Mouse (Mus musculus) MEL-GATA-1-ER (cell line): Measurements from ENCODE around the gene Hpgd.
"Not testable (repeated sequence)": the region's sequence is repeated elsewhere in the genome, so short reads cannot be mapped to it uniquely, and the experiment has no call there.

Experiments used
- DNase-seq: peaks from one replicate; pipeline ENCODE4 v3.0.0-alpha.2; 2012; ENCODE audit warnings: low read depth; ENCODE audit errors: extremely low read depth

The Hpgd gene

DNA sequence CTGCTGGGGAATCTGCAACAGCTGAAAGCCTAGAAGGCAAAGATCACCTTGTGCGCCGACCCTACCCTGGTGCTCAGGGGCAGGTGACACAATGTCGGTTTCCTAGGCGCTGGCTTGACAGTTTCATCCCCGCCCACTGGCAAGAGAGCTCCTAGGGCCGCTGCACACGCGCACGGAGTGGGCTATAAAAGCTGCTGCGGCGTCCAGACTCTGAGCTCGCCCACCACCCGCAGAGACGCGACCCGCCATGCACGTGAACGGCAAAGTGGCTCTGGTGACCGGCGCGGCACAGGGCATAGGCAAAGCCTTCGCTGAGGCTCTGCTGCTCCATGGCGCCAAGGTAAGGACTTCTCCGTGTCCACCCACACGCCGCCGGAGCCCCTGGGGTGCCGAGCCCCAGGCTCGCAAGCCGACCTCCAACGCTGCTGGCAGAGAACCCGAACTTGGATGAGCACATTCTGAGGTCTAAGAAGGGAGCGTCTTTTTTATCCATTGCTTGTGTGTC lies at the start of gene Hpgd:
Gene Hpgd, plus strand, starts transcription at position 213 of the 505 bp plus-strand sequence.
- DNase-seq = no peak

DNA sequence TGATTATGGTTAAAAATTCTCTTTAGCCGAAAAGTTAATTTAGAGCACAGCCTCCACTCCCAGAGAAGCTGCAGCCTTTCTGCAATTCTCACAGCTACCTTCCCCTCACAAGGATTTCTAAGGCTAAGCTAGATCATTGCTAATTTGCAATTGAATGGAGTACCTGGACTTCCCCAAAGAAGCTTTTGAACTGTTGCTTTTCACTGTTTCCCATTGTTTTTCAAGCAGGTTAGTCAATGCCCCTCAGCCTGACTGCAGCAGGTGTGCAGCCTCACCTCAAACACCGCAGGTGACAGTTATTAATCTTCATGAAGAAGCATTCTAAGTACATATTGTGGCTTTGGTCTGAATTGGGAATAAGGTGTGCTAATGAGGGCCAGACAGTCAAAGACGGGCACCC lies 42.7 kb upstream of the Hpgd start:
- not testable (repeated sequence) for DNase-seq

DNA sequence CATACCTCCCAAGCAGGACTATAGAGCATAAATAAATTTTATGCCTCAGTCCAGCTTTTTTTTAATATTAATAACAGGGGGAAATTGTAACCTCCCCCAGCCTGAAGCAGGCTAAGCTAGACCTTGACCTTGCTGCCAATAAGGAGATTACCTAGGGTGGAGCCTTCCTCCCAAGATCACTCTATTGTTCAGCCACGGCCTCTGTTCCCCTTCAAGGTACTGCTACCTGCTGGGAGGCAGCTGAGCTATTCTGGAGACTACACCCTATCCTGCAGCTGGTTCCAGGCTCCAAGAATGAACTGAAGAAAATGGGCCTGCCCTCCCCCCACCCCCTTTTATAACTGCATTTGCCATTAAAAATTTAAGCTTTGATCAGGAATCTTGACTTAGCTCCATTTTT lies 42.1 kb upstream of the Hpgd start:
- DNase-seq = no peak

GRCm38 (mm10) chr8:56261190-56261589 lies 33.2 kb upstream of the Hpgd start:
- no peak for DNase-seq

DNA sequence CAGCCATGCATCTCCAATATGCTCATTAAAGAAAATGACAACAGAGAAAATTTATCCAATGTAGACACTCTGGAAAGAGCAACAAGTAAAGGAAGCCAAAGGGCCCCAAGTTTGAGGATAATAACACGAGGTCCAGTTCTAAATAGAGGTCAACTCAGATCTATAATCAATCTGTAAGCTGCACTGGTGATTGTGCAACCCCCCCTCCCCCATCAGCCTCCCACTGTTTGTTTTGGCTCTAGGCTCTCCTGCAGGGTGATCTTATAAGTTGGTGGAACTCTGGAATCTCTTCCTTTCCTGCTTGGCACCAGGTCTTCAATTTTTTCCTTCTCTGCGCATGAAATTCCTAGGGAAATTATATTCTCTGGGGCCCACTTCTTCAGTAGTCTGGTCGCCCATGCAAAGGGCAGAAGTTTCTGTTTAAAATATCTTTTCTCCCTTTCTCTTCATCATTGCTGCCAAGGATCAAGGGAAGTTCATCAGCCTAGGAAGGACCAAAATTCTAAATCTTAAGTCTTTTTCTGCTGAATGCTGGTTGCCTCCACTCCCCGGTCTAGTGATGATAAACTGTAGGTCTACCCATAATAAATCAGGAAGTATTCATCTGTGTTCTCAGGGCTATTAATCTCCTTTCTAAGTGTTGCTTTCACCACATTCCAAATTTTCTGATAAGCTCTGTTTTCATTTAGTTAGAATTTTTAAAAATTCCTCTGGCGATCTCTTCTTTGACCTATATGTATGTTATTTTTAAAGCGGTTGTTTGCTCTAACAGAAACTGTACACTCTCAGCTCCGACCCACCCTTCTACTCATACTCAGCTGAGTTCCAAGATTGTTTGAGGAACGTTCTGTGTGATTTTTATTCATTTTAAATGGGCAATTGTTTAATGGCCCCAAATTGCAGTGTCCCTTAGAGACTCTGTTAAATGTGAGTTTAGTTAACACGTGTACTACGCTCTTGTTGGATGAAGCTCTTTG lies 24.4 kb upstream of the Hpgd start:
- no peak for DNase-seq

DNA sequence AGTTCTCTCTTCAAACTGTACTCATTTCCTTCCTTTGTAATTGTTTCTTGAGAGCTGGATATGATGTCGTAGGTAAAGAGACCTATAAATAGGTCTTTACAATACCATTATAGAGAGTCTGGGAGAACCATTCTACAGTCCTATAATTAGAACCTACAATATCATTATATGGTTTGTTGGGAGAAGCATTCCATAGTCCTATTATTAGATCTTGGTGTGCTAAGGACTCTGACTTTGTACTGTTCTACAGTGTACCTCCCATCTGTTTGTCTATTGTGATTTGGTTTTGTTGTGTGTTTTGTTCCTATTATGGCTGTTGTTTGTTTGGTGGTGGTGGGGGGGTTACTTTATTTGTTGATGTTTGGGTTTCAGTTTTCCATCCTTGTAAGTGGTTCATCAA lies 21.5 kb upstream of the Hpgd start:
- DNase-seq = no peak

- no peak for DNase-seq
Observed at GRCm38 (mm10) chr8:56275316-56275715, 19.1 kb upstream of the Hpgd start.

GRCm38 (mm10) chr8:56277810-56278528 lies 16.4 kb upstream of the Hpgd start:
- DNase-seq = no peak

GRCm38 (mm10) chr8:56278545-56279063 lies 15.8 kb upstream of the Hpgd start:
- no peak for DNase-seq

GRCm38 (mm10) chr8:56283936-56284335 lies 10.4 kb upstream of the Hpgd start:
- DNase-seq = no peak

- no peak for DNase-seq
Observed at GRCm38 (mm10) chr8:56284957-56285356, 9.4 kb upstream of the Hpgd start.

- DNase-seq = no peak
Observed at GRCm38 (mm10) chr8:56286717-56287116, 7.7 kb upstream of the Hpgd start.

GRCm38 (mm10) chr8:56287370-56288072 lies 6.9 kb upstream of the Hpgd start:
- DNase-seq = no peak

GRCm38 (mm10) chr8:56292318-56292717 lies 2.1 kb upstream of the Hpgd start:
- DNase-seq = no peak

- no peak for DNase-seq
Observed at GRCm38 (mm10) chr8:56293480-56293879, 905 bp upstream of the Hpgd start.

GRCm38 (mm10) chr8:56294886-56295555 lies 636 bp downstream of the Hpgd start:
- no peak for DNase-seq

- peak; percentile 25 for DNase-seq
Observed at GRCm38 (mm10) chr8:56299421-56299820, 5.0 kb downstream of the Hpgd start.

DNA sequence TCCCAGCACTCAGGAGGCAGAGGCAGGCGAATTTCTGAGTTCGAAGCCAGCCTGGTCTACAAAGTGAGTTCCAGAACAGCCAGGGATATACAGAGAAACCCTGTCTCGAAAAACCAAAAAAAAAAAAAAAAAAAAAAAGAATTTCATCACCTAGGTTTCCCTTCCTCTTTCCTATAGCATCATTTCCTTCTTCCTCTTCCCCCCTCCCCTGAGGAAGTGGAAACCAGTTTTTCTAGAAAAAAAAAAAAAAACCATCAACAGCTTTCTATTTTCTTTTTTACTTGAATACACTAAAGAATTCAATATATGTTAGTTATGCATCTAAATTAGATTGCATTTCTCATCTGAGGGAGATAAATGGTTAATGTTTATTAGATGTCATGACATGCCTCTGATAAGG lies 6.9 kb downstream of the Hpgd start:
- not testable (repeated sequence) for DNase-seq

DNA sequence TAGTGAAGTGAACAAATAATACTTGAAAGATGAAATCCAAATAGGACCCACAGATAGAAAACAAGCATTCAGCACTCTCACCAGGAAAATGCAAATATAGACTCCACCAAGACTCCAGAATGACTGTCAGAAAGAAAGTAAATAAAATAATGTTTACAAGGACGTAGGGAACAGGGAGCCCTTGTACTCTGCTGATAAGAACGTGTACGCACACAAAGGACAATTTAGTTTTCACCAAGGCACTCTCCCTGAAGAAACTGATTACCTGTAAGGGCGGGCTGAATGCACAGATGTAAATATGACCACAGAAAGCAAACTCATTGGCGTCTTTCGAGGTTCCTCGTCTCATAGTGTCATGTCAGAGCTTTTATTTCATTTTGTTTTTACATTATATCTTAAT lies 10.2 kb downstream of the Hpgd start:
- no peak for DNase-seq

DNA sequence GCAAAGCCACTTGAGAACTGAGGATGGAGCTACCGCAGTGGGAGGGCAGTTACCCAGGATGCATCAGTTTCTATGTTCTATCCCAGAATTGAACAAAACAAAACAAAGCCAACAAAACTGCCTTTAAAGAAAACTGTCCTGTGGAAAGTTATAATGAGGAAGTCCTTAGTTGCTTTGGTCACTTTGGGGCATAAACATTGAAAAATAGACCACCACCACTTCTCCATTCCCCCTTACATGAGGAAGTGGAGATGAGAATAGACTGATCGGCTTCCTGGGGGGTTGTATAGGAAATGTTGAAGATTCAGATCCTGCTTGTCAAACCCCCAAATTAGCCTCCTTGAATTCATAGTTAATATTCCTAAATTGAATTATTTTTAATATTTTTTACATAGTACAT lies 19.2 kb downstream of the Hpgd start:
- DNase-seq = no peak

- DNase-seq = no peak
Observed at GRCm38 (mm10) chr8:56315189-56315588, 20.8 kb downstream of the Hpgd start.
